Mouse (Mus musculus) ovary, adult 2 months (tissue): Measurements from ENCODE around the gene Pramel3. TPM values are rescaled to one million over a fixed set of nuclear protein-coding genes. Genes with fewer than 3 reads are reported as not detected.

Source experiments
- polyA plus RNA-seq: library from polyadenylated mRNA; depleted of rRNA; stranded (reverse); fragments of >200 nt; gene quantifications from 2 replicates; pipeline ENCODE4 v1.2.3, GENCODE M21; 2012; rRNA removed

Pramel3 gene
- polyA plus RNA-seq = not detected in 2 replicates

DNA sequence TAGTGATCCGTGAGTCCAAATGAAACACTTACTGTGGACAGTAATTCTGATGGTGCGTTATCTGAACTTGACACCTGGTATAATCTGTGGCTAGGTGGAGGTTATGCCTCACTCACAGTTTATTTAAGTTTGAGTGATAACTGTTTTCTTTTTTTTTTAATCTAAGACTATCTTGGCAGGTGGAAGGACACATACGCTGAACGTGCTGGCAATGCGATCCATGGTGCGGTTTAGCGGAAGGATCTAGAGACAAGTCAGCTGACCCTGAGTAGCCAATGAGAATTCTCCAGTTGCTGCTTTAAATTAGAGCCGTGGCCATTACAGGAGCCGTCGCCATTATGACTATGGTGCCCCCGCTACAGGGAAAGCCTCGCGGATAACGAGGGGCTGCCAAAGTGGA is at the start of gene Pramel3:
Gene Pramel3 (plus strand): TSS at position 301 of the 400 bp plus-strand sequence.

Other genes with a start within 250 kb of the Pramel3 start
- gene Gm15023, start 124.7 kb upstream of the Pramel3 start, polyA plus RNA-seq = 0.06 TPM in 1 of 2 replicates, not detected in the other
- 0.71 and 1.4 TPM in 2 replicates for gene Tceal6, start 91.6 kb upstream of the Pramel3 start, polyA plus RNA-seq
- not detected in 2 replicates for gene Gm5128, start 71.0 kb downstream of the Pramel3 start, polyA plus RNA-seq
- not detected in 2 replicates for gene Gm7903, start 131.5 kb downstream of the Pramel3 start, polyA plus RNA-seq
- not detected in 2 replicates for gene AV320801, start 192.3 kb downstream of the Pramel3 start, polyA plus RNA-seq